Mouse (Mus musculus) cerebellum, postnatal 10 days (tissue): Measurements from ENCODE around the gene Tsr1.

ENCODE experiments used
- DNase-seq, 2 experiments: peaks; one replicate each; pipeline ENCODE4 v3.0.0; 2021; ENCODE audit warnings: mixed read lengths in 2 of 2

Tsr1 gene

DNA sequence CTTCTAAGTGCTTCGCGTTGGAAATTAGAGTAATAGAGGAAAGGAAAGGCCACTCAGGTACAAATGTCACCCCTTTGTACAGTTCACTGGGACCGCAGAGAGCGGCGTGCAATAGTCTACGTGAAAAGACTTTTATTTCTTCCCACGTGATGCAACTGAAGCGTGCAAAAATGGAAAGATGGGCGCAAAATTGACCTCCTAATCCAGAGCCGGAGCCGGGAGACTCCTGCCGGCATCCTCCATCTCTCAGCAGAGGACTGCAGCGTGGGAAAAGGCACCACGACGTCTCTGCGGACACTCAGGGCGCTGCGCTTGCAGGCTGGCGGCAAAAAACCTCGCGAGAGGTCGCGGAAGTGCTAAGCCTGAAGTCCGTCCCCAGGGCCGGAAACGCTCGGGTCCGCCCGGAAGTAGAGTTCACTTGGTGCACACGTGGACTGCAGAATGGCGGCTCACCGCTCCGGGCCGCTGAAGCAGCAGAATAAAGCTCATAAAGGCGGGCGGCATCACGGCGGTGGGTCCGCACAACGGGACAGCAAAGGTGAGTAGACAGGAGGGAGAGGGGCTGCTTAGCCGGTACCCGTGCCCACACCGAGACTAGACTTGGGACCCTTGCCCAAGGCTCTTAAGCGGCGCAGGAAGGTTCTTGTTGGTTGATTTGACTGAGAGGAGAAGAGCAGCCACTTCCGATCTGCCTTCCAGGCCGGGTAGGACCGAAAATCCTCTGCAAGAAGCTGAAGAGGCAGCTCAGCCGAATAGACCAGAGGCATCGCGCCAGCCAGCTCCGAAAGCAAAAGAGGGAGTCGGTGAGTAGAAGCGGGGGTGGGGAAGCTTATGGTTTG lies at the start of gene Tsr1:
Gene Tsr1, plus strand, starts transcription at position 394 of the 839 bp plus-strand sequence.
- peak; percentile 93 to 95 for DNase-seq

GRCm38 (mm10) chr11:74850998-74851661 lies 46.7 kb upstream of the Tsr1 start:
- DNase-seq: no peak

GRCm38 (mm10) chr11:74857756-74858155 lies 40.1 kb upstream of the Tsr1 start:
- no peak for DNase-seq

- DNase-seq: no peak
These were observed 35.7 kb upstream of the Tsr1 start for GRCm38 (mm10) chr11:74862129-74862528.

GRCm38 (mm10) chr11:74863471-74863870 lies 34.4 kb upstream of the Tsr1 start:
- DNase-seq: peak; percentile 76 to 77

DNA sequence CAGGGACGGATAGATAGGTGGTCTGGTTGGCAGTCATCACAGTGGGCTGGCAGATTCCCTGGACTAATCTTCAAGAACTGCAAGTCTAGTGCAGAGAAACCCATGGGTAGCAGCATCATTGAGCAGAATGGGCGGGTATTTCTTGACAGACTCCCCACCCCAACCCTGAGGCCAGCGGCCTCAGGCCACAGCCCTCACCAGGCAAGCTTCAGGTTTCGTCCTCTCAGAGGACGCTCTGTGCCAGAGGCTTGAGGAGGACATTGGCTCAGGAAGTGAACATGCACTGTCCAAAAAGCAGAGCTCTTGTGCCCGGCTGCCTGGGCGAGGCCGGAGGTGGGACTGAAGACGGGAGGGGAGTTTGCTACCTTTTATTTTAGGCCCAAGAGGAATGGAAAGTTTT lies 33.5 kb upstream of the Tsr1 start:
- no peak for DNase-seq

- DNase-seq: peak in 1 of 2 experiments; percentile 45
These were observed 32.6 kb upstream of the Tsr1 start for GRCm38 (mm10) chr11:74865252-74865651.

GRCm38 (mm10) chr11:74866640-74867039 lies 31.2 kb upstream of the Tsr1 start:
- peak; percentile 96 to 98 for DNase-seq

- DNase-seq: peak; percentile 98
These were observed 30.7 kb upstream of the Tsr1 start for GRCm38 (mm10) chr11:74867181-74867580.

GRCm38 (mm10) chr11:74868046-74868760 lies 29.7 kb upstream of the Tsr1 start:
- peak; percentile 78 to 85 for DNase-seq

GRCm38 (mm10) chr11:74869603-74870002 lies 28.3 kb upstream of the Tsr1 start:
- no peak for DNase-seq

DNA sequence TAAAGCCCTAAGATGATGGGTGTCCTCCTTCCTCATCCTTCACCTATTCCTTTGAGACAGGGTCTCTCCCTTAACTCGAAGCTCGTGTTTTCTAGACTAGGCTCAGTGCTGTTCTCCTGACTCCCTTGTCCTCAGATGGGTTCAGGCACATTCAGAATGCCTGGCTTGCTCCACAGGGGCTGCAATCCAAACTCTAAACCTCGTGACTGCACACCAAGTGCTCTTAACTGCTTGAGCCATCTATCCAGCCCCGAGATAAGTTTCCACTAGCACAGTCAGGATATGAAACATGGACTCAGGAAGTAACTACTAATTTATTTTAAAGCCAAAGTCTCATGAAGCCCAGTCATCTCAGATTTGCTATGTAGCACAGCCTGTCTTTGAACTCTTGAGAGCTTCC lies 27.3 kb upstream of the Tsr1 start:
- no peak for DNase-seq

- DNase-seq: peak; percentile 48 to 57
These were observed 26.8 kb upstream of the Tsr1 start for GRCm38 (mm10) chr11:74870991-74871622.

DNA sequence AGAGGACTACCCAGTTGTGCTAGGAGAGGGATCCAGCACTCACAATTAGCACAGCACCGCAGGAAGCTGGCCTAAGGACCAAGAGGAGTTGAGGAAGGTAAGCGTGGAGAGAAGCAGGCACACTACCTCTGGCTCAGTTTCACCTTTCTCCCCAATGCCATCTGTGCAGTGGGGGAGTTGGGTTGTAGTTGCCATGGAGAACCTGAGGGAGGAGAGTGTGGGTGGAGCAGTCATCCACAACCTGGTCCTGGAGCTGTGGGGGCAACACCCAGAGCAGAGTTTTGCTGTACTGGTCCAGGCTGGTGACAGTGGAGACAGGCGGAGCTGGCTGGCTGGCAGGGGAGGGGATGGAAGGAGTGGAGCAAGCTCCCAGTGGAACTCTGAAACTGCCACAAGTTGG lies 23.2 kb upstream of the Tsr1 start:
- peak; percentile 61 to 72 for DNase-seq

DNA sequence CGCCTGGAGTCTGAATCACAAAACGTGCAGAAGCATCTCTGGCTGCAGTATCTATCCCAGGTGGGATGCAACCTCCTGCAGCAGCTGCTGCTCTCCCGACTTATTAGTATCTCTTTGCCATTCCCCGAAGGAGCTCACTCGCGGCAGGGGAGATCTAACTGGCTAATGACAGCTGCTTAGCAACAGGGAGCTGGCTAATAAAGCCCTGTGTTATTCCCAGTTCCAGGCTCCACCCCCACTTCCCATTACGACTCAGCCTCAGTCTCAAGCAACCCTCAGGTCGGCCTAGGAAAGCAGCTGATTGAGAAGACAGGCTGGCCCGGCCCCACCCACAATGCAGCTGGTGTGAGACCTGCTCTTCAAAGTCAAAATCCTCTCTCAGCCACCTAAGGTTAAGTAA lies 21.1 kb upstream of the Tsr1 start:
- peak; percentile 89 to 91 for DNase-seq

DNA sequence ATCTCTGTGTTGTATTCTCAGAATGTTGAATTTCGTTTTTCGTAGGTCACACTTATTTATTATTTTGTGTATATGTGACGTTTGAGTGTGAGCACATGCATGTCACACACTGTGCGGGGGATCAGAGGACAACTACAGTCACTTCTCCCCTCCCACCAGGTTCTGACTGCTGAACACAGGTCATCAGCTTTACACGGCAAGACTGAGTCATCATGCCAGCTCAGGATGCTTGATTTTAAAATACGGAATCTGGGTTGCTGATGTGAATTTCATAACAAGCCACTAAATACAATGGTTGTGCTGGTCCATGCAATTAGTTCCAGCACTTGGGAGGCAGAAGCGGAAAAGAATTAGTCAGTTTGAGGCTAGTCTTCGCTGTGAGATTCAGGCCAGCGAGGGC lies 16.9 kb upstream of the Tsr1 start:
- no peak for DNase-seq

GRCm38 (mm10) chr11:74881979-74882378 lies 15.9 kb upstream of the Tsr1 start:
- no peak for DNase-seq

GRCm38 (mm10) chr11:74883098-74883497 lies 14.8 kb upstream of the Tsr1 start:
- DNase-seq: peak; percentile 97 to 98

DNA sequence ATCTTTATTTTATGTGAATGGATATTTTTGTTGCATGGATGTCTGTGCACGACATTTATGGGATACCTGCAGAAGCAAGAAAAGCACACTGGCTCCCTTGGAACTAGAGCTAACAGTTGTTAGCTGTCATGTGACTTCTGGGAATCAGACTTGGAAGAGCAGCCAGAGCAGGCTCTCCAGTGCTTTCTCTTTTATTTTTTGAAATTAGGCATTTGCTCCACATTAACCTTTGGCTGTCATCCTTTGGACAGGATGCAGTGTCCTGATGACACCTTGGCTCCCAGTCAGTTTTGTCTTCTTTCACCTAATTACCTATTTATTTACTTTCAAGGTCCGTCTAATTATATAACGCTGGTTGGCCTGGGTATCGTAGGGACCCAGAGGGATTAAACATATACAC lies 3.3 kb upstream of the Tsr1 start:
- DNase-seq: no peak

DNA sequence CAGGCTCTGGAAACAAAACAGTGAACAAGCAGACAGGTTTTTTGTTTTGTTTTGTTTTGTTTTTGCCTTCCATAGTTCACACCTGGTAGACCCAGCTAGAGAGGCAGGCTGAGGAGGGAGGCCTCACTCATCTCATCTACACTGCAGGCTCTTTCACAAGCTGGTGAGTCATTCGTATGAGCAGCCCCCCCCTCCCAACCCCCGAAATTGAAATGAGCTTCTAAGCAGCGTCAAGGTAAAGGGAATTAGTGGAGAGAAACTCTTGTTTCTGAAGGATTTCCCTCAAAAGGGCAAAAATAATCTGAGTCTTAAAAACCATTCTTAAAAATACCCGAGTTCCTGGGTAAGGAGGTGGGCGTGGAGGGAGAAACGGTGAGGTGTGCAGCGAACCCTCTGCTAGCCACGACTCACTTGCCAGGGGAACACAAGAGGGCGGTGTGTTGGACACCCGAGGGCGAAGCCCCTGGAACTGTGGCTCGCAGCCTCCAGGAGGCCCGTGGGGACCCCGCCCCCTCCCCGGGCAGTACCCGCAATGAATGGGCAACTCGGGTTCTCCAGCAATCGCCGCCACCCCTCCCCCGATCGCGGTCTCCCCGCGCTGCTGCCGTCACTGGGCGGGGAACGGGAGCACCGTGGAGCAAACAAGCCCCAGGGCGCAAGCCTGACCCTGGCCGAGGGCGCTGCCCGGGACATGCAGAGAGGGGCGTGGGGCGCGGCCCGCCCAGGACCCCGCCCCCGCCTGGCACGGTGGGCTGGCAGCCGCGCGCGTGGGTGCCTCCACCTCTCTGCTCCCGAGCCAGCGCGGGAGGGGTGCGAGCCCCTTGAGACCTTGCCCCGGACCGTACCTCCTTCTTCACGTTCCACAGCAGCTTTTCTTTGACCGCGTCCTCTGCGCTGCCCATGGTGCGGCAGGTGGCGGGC lies 1.6 kb upstream of the Tsr1 start:
- peak; percentile 66 to 72 for DNase-seq

DNA sequence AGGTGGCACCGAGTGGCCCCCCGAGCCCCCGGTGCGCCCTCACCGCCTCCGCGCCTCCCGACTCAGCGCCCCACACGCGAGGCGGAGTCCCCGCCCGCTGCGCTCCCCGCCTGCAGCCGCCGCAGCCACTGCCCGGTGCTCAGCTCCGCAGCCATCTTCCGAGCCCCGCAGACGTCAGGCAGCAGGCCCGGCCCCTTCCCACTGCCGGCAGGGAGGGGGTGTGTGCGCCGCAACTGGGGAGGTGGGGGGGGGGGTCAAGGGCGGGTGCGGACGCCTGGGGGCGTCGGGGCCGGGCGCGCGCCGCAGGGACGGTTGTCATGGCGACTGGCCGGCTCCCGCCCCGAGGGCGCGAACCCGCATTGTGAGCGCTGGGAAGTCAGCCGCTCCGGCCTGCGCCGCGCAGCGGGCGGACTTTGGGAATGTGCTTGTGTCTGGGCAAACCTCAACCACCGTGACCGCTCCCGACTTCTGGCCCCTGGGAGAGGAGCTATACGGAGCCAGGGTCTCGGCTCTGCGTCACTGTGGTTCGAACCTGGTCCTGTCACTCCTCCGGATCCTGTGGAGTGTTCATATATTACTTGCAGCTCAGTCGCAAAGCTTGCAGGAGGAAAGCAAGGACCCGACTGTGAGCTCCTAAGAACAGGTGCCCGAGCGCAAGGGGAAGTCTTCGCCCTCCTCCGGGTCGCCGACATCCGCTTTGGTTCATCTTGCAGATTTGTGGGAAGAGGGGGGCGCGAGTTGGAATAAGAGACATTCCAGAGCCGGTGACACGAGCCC lies 782 bp upstream of the Tsr1 start, which contains the start of gene Sgsm2:
Gene Sgsm2, minus strand, starts transcription at position 160 of the 777 bp plus-strand sequence.
- DNase-seq: peak; percentile 73 to 74
